Mouse (Mus musculus): Measurements from ENCODE around the gene Hsf4. TPM values are rescaled to one million over a fixed set of nuclear protein-coding genes. Genes with fewer than 3 reads are reported as not detected.

Hsf4 gene
- polyA plus RNA-seq, 1 experiment from 2014 or later, result 0.27 TPM

- H3K36me3 ChIP-seq, result peaks cover 97% of the 10 kb centered on the region
- no peaks in the 10 kb centered on the region for H3K4me1 ChIP-seq (replicated peaks)
- H3K9me3 ChIP-seq, result no peaks in the 10 kb centered on the region
- no peaks in the 10 kb centered on the region for H3K27me3 ChIP-seq
- no peak overlapping the region for H3K27ac ChIP-seq
- H3K4me3 ChIP-seq, result no peak overlapping the region
- no peak overlapping the region for H3K4me2 ChIP-seq
- 83% methylated on average over 9 of the region's 9 CpGs for WGBS
- no peak overlapping the region for H3K9ac ChIP-seq
- no peak for ATAC-seq (ENCODE audit: low FRiP score)
Measured at GRCm38 (mm10) chr8:105313622-105314402, 44.2 kb downstream of the Hsf4 start.

- no peak for ATAC-seq (ENCODE audit: low FRiP score)
- Histone ChIP-seq H3K4me3 (no peak overlapping the region), H3K27ac (no peak overlapping the region), H3K27me3 (no peaks in the 10 kb centered on the region), H3K4me1 (replicated peaks) (no peaks in the 10 kb centered on the region), H3K36me3 (peaks cover 96% of the 10 kb centered on the region), H3K9me3 (no peaks in the 10 kb centered on the region), H3K4me2 (no peak overlapping the region), H3K9ac (no peak overlapping the region)
- WGBS, result 92% methylated on average over 18 of the region's 18 CpGs
Measured at GRCm38 (mm10) chr8:105315073-105315769, 45.6 kb downstream of the Hsf4 start.

- Histone ChIP-seq H3K9ac (no peak overlapping the region), H3K9me3 (no peaks in the 10 kb centered on the region), H3K36me3 (peaks cover 80% of the 10 kb centered on the region), H3K4me2 (no peak overlapping the region), H3K4me3 (no peak overlapping the region), H3K27me3 (no peaks in the 10 kb centered on the region), H3K4me1 (replicated peaks) (no peaks in the 10 kb centered on the region), H3K27ac (no peak overlapping the region)
- ATAC-seq (ENCODE audit: low FRiP score), result no peak
- 91% methylated on average over 4 of the region's 4 CpGs for WGBS
Measured at GRCm38 (mm10) chr8:105317941-105318340, 48.3 kb downstream of the Hsf4 start.

- H3K4me3 ChIP-seq, result no peak overlapping the region
Measured at GRCm38 (mm10) chr8:105318662-105319190, 49.1 kb downstream of the Hsf4 start.

GRCm38 (mm10) chr8:105323183-105323582 is 53.6 kb downstream of the Hsf4 start:
- no peak overlapping the region for H3K4me2 ChIP-seq
- peaks cover 37% of the 10 kb centered on the region for H3K36me3 ChIP-seq
- H3K4me1 ChIP-seq (replicated peaks), result peaks cover 29% of the 10 kb centered on the region
- WGBS, result 86% methylated on average over 4 of the region's 4 CpGs
- no peak for ATAC-seq (ENCODE audit: low FRiP score)
- H3K9me3 ChIP-seq, result no peaks in the 10 kb centered on the region
- H3K27me3 ChIP-seq, result no peaks in the 10 kb centered on the region
- no peak overlapping the region for H3K27ac ChIP-seq
- H3K4me3 ChIP-seq, result no peak overlapping the region
- H3K9ac ChIP-seq, result no peak overlapping the region

More at GRCm38 (mm10) chr8:105318662-105319190, 49.1 kb downstream of the Hsf4 start:
- Histone ChIP-seq H3K27ac (no peak overlapping the region), H3K27me3 (no peaks in the 10 kb centered on the region), H3K4me1 (replicated peaks) (no peaks in the 10 kb centered on the region), H3K9ac (no peak overlapping the region), H3K4me2 (no peak overlapping the region), H3K9me3 (no peaks in the 10 kb centered on the region), H3K36me3 (peaks cover 77% of the 10 kb centered on the region)
- ATAC-seq (ENCODE audit: low FRiP score), result no peak
- WGBS, result 86% methylated on average over 11 of the region's 11 CpGs

MicroRNAs within 50 kb of the gene (microRNA counts, 519-probe panel; counts per million panel counts)
- microRNA mmu-miR-328, result 3,478 counts per million, percentile 44 among the panel's probes with 10 or more counts

Small RNA genes within 50 kb of the gene (microRNA-seq; reads per million reads assigned to microRNA genes)
- gene Gm27320 (not detected), gene Mir328 (359 reads per million, percentile 64 among the genes with 10 or more reads in this experiment)

Other genes starting within 250 kb of the Hsf4 start
- not detected in 2 replicates for gene Ces3a, start 221.2 kb upstream of the Hsf4 start, polyA plus RNA-seq (2015; fragmentation: Nextera tagmentation; extraction: Ambion mirVana)
- not detected in 2 replicates for gene Ces3b, start 186.0 kb upstream of the Hsf4 start, polyA plus RNA-seq (2015; fragmentation: Nextera tagmentation; extraction: Ambion mirVana)
- not detected in 2 replicates for gene Ces4a, start 138.0 kb upstream of the Hsf4 start, polyA plus RNA-seq (2015; fragmentation: Nextera tagmentation; extraction: Ambion mirVana)
- gene Cbfb, start 99.1 kb upstream of the Hsf4 start, polyA plus RNA-seq (2015; fragmentation: Nextera tagmentation; extraction: Ambion mirVana), result 33.0 and 35.6 TPM in 2 replicates
- 27.4 and 29.5 TPM in 2 replicates for gene D230025D16Rik, start 44.7 kb upstream of the Hsf4 start, polyA plus RNA-seq (2015; fragmentation: Nextera tagmentation; extraction: Ambion mirVana)
- 6.2 and 6.7 TPM in 2 replicates for gene B3gnt9, start 14.6 kb upstream of the Hsf4 start, polyA plus RNA-seq (2015; fragmentation: Nextera tagmentation; extraction: Ambion mirVana)
- 19.9 and 21.1 TPM in 2 replicates for gene Tradd, start 5.2 kb upstream of the Hsf4 start, polyA plus RNA-seq (2015; fragmentation: Nextera tagmentation; extraction: Ambion mirVana)
- 1.1 and 1.2 TPM in 2 replicates for gene Fbxl8, start 5.2 kb upstream of the Hsf4 start, polyA plus RNA-seq (2015; fragmentation: Nextera tagmentation; extraction: Ambion mirVana)
- gene Nol3, start 6.3 kb downstream of the Hsf4 start, polyA plus RNA-seq (2015; fragmentation: Nextera tagmentation; extraction: Ambion mirVana), result 3.9 and 4.5 TPM in 2 replicates
- 114 and 119 TPM in 2 replicates for gene 4931428F04Rik, start 20.1 kb downstream of the Hsf4 start, polyA plus RNA-seq (2015; fragmentation: Nextera tagmentation; extraction: Ambion mirVana)
- gene Exoc3l, start 26.3 kb downstream of the Hsf4 start, polyA plus RNA-seq (2015; fragmentation: Nextera tagmentation; extraction: Ambion mirVana), result 14.3 and 14.6 TPM in 2 replicates
- gene E2f4, start 27.9 kb downstream of the Hsf4 start, polyA plus RNA-seq (2015; fragmentation: Nextera tagmentation; extraction: Ambion mirVana), result 45.6 and 47.0 TPM in 2 replicates
- gene Elmo3, start 35.8 kb downstream of the Hsf4 start, polyA plus RNA-seq (2015; fragmentation: Nextera tagmentation; extraction: Ambion mirVana), result 1.5 and 1.6 TPM in 2 replicates
- 0.82 and 1.4 TPM in 2 replicates for gene Lrrc29, start 56.5 kb downstream of the Hsf4 start, polyA plus RNA-seq (2015; fragmentation: Nextera tagmentation; extraction: Ambion mirVana)
- gene Tmem208, start 56.6 kb downstream of the Hsf4 start, polyA plus RNA-seq (2015; fragmentation: Nextera tagmentation; extraction: Ambion mirVana), result 133 and 136 TPM in 2 replicates
- gene Fhod1, start 78.2 kb downstream of the Hsf4 start, polyA plus RNA-seq (2015; fragmentation: Nextera tagmentation; extraction: Ambion mirVana), result 0.74 and 0.76 TPM in 2 replicates
- 7.3 and 7.4 TPM in 2 replicates for gene Slc9a5, start 79.0 kb downstream of the Hsf4 start, polyA plus RNA-seq (2015; fragmentation: Nextera tagmentation; extraction: Ambion mirVana)
- 1.6 and 1.9 TPM in 2 replicates for gene Plekhg4, start 103.5 kb downstream of the Hsf4 start, polyA plus RNA-seq (2015; fragmentation: Nextera tagmentation; extraction: Ambion mirVana)
- not detected in 2 replicates for gene Kctd19, start 143.7 kb downstream of the Hsf4 start, polyA plus RNA-seq (2015; fragmentation: Nextera tagmentation; extraction: Ambion mirVana)
- 1.1 and 1.7 TPM in 2 replicates for gene Lrrc36, start 143.8 kb downstream of the Hsf4 start, polyA plus RNA-seq (2015; fragmentation: Nextera tagmentation; extraction: Ambion mirVana)
- gene Tppp3, start 201.7 kb downstream of the Hsf4 start, polyA plus RNA-seq (2015; fragmentation: Nextera tagmentation; extraction: Ambion mirVana), result 170 and 181 TPM in 2 replicates
- gene Zdhhc1, start 227.1 kb downstream of the Hsf4 start, polyA plus RNA-seq (2015; fragmentation: Nextera tagmentation; extraction: Ambion mirVana), result 30.9 and 34.3 TPM in 2 replicates
- 7.8 and 11.0 TPM in 2 replicates for gene Hsd11b2, start 249.0 kb downstream of the Hsf4 start, polyA plus RNA-seq (2015; fragmentation: Nextera tagmentation; extraction: Ambion mirVana)